Mouse (Mus musculus) small intestine, adult 10 weeks (tissue): ENCODE data around the gene Tdgf1. TPM values are rescaled to one million over a fixed set of nuclear protein-coding genes. Genes with fewer than 3 reads are reported as not detected.

Experiments
- polyA plus RNA-seq: library from polyadenylated mRNA; stranded (reverse); fragments of 350-450 nt; fragmentation: Illumina TruSeq; extraction: RNeasy Lipid Tissue Mini Kit (QIAGEN cat#74804); gene quantifications from one replicate; pipeline ENCODE4 v1.2.3, GENCODE M21; 2014; ENCODE audit warnings: low replicate concordance

Gene Tdgf1
- polyA plus RNA-seq: not detected

DNA sequence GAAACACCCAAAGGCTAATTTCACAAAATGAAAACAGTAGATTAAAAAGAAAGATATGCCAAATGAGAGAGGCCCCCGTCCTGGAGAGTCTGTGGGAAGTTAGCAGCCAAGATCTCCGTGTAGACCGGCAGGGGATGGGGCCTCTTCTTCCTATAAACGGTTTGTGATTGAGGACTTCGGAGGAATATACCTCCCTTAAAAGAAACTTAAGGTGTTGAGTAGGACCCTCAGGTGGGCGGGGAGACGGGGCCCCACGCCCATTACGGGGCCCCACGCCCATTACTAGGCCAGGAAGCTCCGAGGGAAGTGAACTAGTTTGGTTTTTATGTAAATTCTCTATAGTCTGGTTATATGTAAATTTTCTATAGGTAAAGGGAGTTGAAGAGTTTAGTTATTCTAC, at the start of gene Tdgf1:
Gene Tdgf1 (minus strand): TSS at position 233 of the 400 bp plus-strand sequence.

DNA sequence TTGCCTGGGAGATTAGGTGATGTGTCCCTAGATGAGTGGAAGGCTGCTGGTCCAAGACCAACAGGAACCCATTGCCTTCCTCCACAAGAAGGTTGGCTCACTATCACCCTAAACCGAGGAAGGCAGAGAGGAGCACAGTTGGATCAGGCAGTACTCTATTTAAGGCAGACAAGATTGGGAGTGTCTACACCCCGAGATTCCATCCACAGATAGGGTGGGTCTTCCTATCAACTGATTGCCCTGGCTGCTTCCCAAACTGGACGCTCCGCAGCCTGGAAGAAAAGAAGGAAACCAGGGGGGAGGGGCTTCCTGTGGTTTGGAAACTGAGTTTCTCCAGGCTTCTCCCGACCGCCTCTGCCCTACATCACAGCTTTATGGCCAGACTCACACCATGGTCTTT, 44.2 kb upstream of the Tdgf1 start, which contains the start of gene Rtp3:
Gene Rtp3 (minus strand): TSS at position 380 of the 400 bp plus-strand sequence.

DNA sequence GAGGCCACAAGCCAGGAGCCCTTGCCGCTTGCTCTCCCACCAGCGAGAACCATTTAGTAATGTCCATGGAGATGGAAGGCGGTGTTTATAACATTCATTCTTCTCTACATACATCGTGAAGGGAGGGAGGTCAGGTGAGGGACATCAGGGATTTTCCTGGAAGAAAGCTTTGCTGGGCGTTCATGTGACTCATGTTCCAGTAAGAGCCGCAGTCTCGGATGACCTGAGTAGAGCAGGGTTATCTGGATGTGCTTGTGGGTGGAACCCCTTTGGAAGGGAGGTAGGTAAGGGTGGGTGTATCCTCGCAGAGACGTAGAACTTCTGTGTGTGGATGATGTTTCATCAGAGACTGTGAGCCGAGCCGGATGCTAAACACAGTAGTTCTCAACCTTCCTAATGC, 5.4 kb upstream of the Tdgf1 start, which contains the start of gene Lrrc2:
Gene Lrrc2 (plus strand): TSS at position 149 of the 400 bp plus-strand sequence.

DNA sequence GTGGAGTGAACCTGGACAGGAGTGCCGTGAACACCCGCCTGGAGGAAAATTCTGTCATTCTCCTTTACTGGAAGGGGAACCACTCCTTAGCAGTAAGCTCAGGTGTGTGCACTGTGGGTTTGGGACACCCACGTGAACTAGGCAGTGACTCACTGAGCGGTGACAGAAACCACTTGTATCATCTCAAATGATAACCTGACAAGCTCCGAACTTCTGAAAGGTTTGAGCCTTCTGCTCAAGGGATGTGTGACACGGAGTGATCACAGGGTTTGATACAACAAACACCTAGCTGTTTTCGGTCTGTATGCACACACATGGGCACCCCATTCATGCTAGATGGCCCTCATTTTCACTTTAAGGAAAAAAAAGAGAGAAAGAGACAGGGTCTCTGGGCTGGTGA, 29.2 kb downstream of the Tdgf1 start, which contains the start of gene Fam240a:
Gene Fam240a (minus strand): TSS at position 76 of the 400 bp plus-strand sequence.

Other genes starting within 250 kb of the Tdgf1 start
- gene Myl3, start 204.3 kb downstream of the Tdgf1 start, polyA plus RNA-seq: not detected
- not detected for gene Pth1r, start 199.0 kb downstream of the Tdgf1 start, polyA plus RNA-seq
- gene Prss42, start 148.0 kb downstream of the Tdgf1 start, polyA plus RNA-seq: not detected
- not detected for gene Prss44, start 132.2 kb downstream of the Tdgf1 start, polyA plus RNA-seq
- not detected for gene Prss43, start 119.5 kb downstream of the Tdgf1 start, polyA plus RNA-seq
- gene Prss45, start 111.6 kb downstream of the Tdgf1 start, polyA plus RNA-seq: not detected
- gene Prss46, start 101.7 kb downstream of the Tdgf1 start, polyA plus RNA-seq: not detected
- gene Prss50, start 88.2 kb downstream of the Tdgf1 start, polyA plus RNA-seq: not detected
- gene Als2cl, start 66.3 kb downstream of the Tdgf1 start, polyA plus RNA-seq: 3.1 TPM
- gene Tmie, start 66.0 kb downstream of the Tdgf1 start, polyA plus RNA-seq: 0.74 TPM
- not detected for gene Fam240a, start 29.3 kb downstream of the Tdgf1 start, polyA plus RNA-seq
- gene Lrrc2, start 5.4 kb upstream of the Tdgf1 start, polyA plus RNA-seq: 0.22 TPM
- gene Rtp3, start 44.4 kb upstream of the Tdgf1 start, polyA plus RNA-seq: 0.37 TPM
- not detected for gene Ltf, start 73.1 kb upstream of the Tdgf1 start, polyA plus RNA-seq
- gene Ccrl2, start 111.4 kb upstream of the Tdgf1 start, polyA plus RNA-seq: 1.2 TPM
- 95.7 TPM for gene Lrrfip2, start 171.4 kb upstream of the Tdgf1 start, polyA plus RNA-seq